Mouse (Mus musculus): ENCODE results near the gene Gramd1b. TPM values are rescaled to one million over a fixed set of nuclear protein-coding genes. Genes with fewer than 3 reads are reported as not detected.
A peak's percentile ranks its signal among the peaks of the same experiment; 100 is the strongest.

Gene Gramd1b
- polyA plus RNA-seq, 1 experiment from 2014 or later: 2.2 TPM

DNA sequence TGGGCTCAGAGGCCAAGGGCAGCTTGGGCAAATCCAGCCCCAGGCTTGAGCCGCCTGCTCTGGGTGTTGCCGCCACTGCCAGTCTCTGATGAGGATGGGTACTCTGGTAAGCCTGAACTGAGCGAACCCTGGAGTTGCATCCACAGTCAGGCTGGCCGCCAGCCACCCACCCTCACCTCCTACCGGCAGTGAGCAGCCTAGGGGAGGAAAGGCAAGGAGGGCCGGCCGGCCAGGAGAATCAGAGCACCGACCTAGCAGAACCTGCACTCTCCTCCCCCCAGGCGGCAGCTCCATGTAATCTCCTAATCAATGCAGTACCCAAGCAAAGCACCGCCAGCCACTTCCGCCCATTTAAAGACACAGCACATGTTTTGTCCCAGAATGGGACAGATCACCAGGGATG is 155.0 kb downstream of the Gramd1b start:
- DNase-seq (ENCODE audit: low spot score) (peak; percentile 22), ATAC-seq (no peak)
- TF ChIP-seq CTCF (IDR thresholded peaks at IDR 0.05): no peak; the same call in 1 of the 2 replicates
- no peak for TF ChIP-seq EP300 (IDR thresholded peaks at IDR 0.05)
- WGBS: 26% methylated on average over 11 of the region's 11 CpGs
- Histone ChIP-seq H3K9me3 (ENCODE audit: low read length) (no peaks in the 10 kb centered on the region), H3K9ac (replicated peaks; ENCODE audit: low read depth) (no peak overlapping the region), H3K4me1 (ENCODE audit: insufficient read depth, low read depth, low read length) (no peaks in the 10 kb centered on the region), H3K4me2 (replicated peaks; ENCODE audit: low read depth, low read length) (no peak overlapping the region; the same call in 1 of the 2 replicates), H3K27me3 (replicated peaks; ENCODE audit: insufficient read depth, low read length) (no peaks in the 10 kb centered on the region), H3K27ac (ENCODE audit: low read length) (no peak overlapping the region), H3K36me3 (ENCODE audit: insufficient read depth, low read length) (no peaks in the 10 kb centered on the region), H3K4me3 (ENCODE audit: low read depth, low read length) (no peak overlapping the region)

DNA sequence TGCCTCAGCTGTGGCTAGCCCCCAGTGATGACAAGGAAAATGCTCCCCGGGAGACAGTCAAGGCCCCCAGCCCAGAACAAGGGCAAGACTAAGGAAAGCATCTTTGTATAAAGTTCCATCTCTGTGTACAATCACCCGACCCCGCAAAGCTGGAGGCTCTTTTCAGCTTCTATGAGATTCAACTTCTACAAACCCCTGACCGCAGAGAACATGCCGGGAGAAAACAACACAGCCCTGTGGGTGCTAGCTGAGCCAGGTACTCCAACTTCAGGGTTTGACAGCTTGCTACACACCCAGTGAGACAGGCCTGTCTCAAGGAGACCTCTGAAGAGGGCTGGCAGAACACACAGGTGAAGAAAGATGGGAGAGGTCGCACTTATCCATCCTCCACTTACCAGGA is 155.7 kb downstream of the Gramd1b start:
- TF ChIP-seq EP300 (IDR thresholded peaks at IDR 0.05) (no peak), CTCF (IDR thresholded peaks at IDR 0.05) (no peak)
- H3K4me3 ChIP-seq (ENCODE audit: low read depth, low read length): no peak overlapping the region
- H3K9me3 ChIP-seq (ENCODE audit: low read length): no peaks in the 10 kb centered on the region
- no peaks in the 10 kb centered on the region for H3K4me1 ChIP-seq (ENCODE audit: insufficient read depth, low read depth, low read length)
- 76% methylated on average over 6 of the region's 6 CpGs for WGBS
- H3K9ac ChIP-seq (replicated peaks; ENCODE audit: low read depth): no peak overlapping the region
- DNase-seq (ENCODE audit: low spot score) (no peak), ATAC-seq (no peak)
- H3K4me2 ChIP-seq (replicated peaks; ENCODE audit: low read depth, low read length): no peak overlapping the region
- no peaks in the 10 kb centered on the region for H3K27me3 ChIP-seq (replicated peaks; ENCODE audit: insufficient read depth, low read length)
- no peak overlapping the region for H3K27ac ChIP-seq (ENCODE audit: low read length)
- H3K36me3 ChIP-seq (ENCODE audit: insufficient read depth, low read length): no peaks in the 10 kb centered on the region

DNA sequence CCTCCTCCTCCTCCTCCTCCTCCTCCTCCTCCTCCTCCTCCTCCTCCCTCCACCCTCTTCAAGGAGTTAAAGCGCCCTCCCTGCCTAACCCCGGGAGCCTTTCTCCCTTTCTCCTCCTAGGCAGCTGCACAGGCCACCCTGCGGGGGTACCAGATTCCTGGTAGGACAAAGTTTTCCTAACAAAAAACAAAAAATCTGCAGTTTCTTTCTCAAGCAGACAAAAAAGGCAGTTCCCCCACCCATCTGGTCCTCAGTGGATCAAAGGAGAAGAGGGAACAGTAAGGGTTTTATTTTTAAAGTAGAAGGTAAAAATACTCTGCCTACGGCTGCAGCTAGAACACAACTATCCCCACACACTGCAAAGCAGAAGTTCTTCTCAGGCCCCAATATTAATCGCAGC is 156.2 kb downstream of the Gramd1b start:
- H3K4me3 ChIP-seq (ENCODE audit: low read depth, low read length): no peak overlapping the region
- ATAC-seq (no peak), DNase-seq (ENCODE audit: low spot score) (no peak)
- H3K27me3 ChIP-seq (replicated peaks; ENCODE audit: insufficient read depth, low read length): no peaks in the 10 kb centered on the region
- H3K9ac ChIP-seq (replicated peaks; ENCODE audit: low read depth): no peak overlapping the region
- WGBS: 75% methylated on average over 3 of the region's 5 CpGs
- no peak for TF ChIP-seq EP300 (IDR thresholded peaks at IDR 0.05)
- TF ChIP-seq CTCF (IDR thresholded peaks at IDR 0.05): no peak
- no peaks in the 10 kb centered on the region for H3K36me3 ChIP-seq (ENCODE audit: insufficient read depth, low read length)
- H3K27ac ChIP-seq (ENCODE audit: low read length): no peak overlapping the region
- H3K4me1 ChIP-seq (ENCODE audit: insufficient read depth, low read depth, low read length): no peaks in the 10 kb centered on the region
- no peak overlapping the region for H3K4me2 ChIP-seq (replicated peaks; ENCODE audit: low read depth, low read length)
- no peaks in the 10 kb centered on the region for H3K9me3 ChIP-seq (ENCODE audit: low read length)

DNA sequence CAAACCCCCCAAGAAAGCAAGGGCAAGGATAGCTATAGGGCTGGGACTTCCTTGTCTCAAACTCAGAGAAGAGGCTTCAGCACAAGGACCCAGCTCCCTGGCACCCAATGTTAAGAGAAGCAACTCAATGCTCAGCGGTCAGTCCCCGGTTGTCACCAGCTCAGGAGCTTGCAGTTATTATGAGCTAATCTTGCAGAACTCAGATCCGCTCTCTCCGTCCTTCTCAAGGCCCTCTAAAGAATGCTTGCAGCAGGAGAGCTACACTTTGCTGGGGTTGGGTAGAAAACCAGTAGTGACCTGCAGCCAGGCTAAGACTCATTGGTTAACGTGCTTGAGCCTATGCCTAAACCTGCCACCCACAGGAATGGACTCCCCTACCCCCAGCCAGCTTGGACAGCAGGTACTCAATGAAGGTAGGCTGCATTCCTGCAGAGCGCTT is 156.6 kb downstream of the Gramd1b start:
- no peak for TF ChIP-seq CTCF (IDR thresholded peaks at IDR 0.05)
- no peak for TF ChIP-seq EP300 (IDR thresholded peaks at IDR 0.05)
- 70% methylated on average over 6 of the region's 6 CpGs for WGBS
- H3K4me1 ChIP-seq (ENCODE audit: insufficient read depth, low read depth, low read length): no peaks in the 10 kb centered on the region
- no peak overlapping the region for H3K9ac ChIP-seq (replicated peaks; ENCODE audit: low read depth)
- ATAC-seq: no peak
- DNase-seq (ENCODE audit: low spot score): no peak
- H3K4me3 ChIP-seq (ENCODE audit: low read depth, low read length): no peak overlapping the region
- no peak overlapping the region for H3K4me2 ChIP-seq (replicated peaks; ENCODE audit: low read depth, low read length)
- no peaks in the 10 kb centered on the region for H3K36me3 ChIP-seq (ENCODE audit: insufficient read depth, low read length)
- H3K9me3 ChIP-seq (ENCODE audit: low read length): no peaks in the 10 kb centered on the region
- no peaks in the 10 kb centered on the region for H3K27me3 ChIP-seq (replicated peaks; ENCODE audit: insufficient read depth, low read length)
- no peak overlapping the region for H3K27ac ChIP-seq (ENCODE audit: low read length)

DNA sequence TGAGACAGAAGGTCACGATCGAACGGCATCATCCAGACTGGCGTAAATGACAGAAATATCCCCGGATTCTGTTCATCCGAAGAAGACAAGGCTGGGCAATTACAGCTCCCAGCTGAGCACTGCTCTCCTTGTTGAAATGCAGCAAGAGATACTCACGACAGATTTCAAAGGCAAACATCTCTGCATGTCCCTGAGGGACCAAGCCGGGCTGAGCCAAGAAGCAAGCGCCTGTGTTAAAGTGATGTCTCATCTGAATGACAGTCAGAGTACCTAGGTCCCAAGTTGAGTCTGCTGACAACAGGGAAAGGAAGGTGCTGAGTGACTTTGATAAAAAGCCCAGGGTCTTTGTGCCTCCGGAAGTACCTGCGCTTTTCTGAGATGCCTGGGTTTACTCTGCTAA is 157.1 kb downstream of the Gramd1b start:
- Histone ChIP-seq H3K27me3 (replicated peaks; ENCODE audit: insufficient read depth, low read length) (no peaks in the 10 kb centered on the region), H3K27ac (ENCODE audit: low read length) (no peak overlapping the region), H3K4me1 (ENCODE audit: insufficient read depth, low read depth, low read length) (no peaks in the 10 kb centered on the region), H3K36me3 (ENCODE audit: insufficient read depth, low read length) (no peaks in the 10 kb centered on the region), H3K9ac (replicated peaks; ENCODE audit: low read depth) (no peak overlapping the region), H3K4me3 (ENCODE audit: low read depth, low read length) (no peak overlapping the region), H3K9me3 (ENCODE audit: low read length) (no peaks in the 10 kb centered on the region), H3K4me2 (replicated peaks; ENCODE audit: low read depth, low read length) (no peak overlapping the region)
- TF ChIP-seq EP300 (IDR thresholded peaks at IDR 0.05): no peak
- TF ChIP-seq CTCF (IDR thresholded peaks at IDR 0.05): no peak
- WGBS: 79% methylated on average over 11 of the region's 11 CpGs
- ATAC-seq: no peak
- no peak for DNase-seq (ENCODE audit: low spot score)

DNA sequence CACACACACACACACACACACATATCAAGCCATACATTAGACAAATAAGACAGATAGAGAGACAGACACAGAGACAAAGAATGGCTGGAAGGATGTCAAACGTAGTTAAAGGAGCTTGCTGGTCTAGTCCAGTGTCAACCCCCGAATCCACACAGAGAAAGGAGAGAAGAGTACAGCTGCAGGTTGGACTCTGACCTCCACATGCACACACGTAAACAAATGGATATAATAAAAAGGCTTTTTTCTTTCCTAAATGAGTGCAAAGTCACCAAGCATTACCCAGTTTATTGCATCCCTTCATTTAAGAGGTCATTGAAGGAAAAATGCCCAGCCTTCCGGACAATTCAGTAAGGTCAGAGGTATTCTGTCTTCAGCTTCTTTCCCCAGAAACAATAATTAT is 161.0 kb downstream of the Gramd1b start:
- no peak for TF ChIP-seq CTCF (IDR thresholded peaks at IDR 0.05)
- no peak for TF ChIP-seq EP300 (IDR thresholded peaks at IDR 0.05)
- no peak for DNase-seq (ENCODE audit: low spot score)
- ATAC-seq: no peak
- Histone ChIP-seq H3K9me3 (ENCODE audit: low read length) (no peaks in the 10 kb centered on the region), H3K9ac (replicated peaks; ENCODE audit: low read depth) (no peak overlapping the region), H3K4me3 (ENCODE audit: low read depth, low read length) (no peak overlapping the region), H3K4me2 (replicated peaks; ENCODE audit: low read depth, low read length) (no peak overlapping the region), H3K27ac (ENCODE audit: low read length) (no peak overlapping the region), H3K36me3 (ENCODE audit: insufficient read depth, low read length) (no peaks in the 10 kb centered on the region), H3K27me3 (replicated peaks; ENCODE audit: insufficient read depth, low read length) (no peaks in the 10 kb centered on the region), H3K4me1 (ENCODE audit: insufficient read depth, low read depth, low read length) (no peaks in the 10 kb centered on the region)
- 61% methylated on average over 4 of the region's 4 CpGs for WGBS

DNA sequence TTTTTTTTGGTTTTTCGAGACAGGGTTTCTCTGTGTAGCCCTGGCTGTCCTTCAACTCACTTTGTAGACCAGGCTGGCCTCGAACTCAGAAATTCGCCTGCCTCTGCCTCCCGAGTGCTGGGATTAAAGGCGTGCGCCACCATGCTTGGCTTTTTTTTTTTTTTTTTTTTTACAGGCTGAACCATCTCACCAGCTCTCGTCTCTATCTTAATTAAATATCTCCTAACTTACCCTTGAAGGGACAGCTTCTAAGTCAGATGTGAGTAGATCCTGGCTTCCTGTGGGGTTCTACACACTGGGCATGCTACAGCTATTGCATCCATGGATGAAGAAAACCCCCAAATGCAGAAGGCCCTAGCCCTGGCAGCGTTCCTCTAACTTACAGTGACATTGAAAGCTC is 164.4 kb downstream of the Gramd1b start:
- no peaks in the 10 kb centered on the region for H3K36me3 ChIP-seq (ENCODE audit: insufficient read depth, low read length)
- H3K27me3 ChIP-seq (replicated peaks; ENCODE audit: insufficient read depth, low read length): no peaks in the 10 kb centered on the region
- no peak for TF ChIP-seq CTCF (IDR thresholded peaks at IDR 0.05)
- TF ChIP-seq EP300 (IDR thresholded peaks at IDR 0.05): no peak
- DNase-seq (ENCODE audit: low spot score) (no peak), ATAC-seq (no peak)
- no peak overlapping the region for H3K4me2 ChIP-seq (replicated peaks; ENCODE audit: low read depth, low read length)
- 82% methylated on average over 7 of the region's 8 CpGs for WGBS
- H3K4me3 ChIP-seq (ENCODE audit: low read depth, low read length): no peak overlapping the region
- H3K27ac ChIP-seq (ENCODE audit: low read length): no peak overlapping the region
- H3K4me1 ChIP-seq (ENCODE audit: insufficient read depth, low read depth, low read length): no peaks in the 10 kb centered on the region
- H3K9me3 ChIP-seq (ENCODE audit: low read length): no peaks in the 10 kb centered on the region
- H3K9ac ChIP-seq (replicated peaks; ENCODE audit: low read depth): no peak overlapping the region
